Mouse (Mus musculus): ENCODE results near the gene Olfr183. TPM values are rescaled to one million over a fixed set of nuclear protein-coding genes. Genes with fewer than 3 reads are reported as not detected.
"Not testable (repeated sequence)": the region's sequence is repeated elsewhere in the genome, so short reads cannot be mapped to it uniquely, and the experiment has no call there.

The Olfr183 gene
- 0.06 TPM in 1 of 2 replicates, not detected in the other for polyA plus RNA-seq (2012; rRNA removed)

DNA sequence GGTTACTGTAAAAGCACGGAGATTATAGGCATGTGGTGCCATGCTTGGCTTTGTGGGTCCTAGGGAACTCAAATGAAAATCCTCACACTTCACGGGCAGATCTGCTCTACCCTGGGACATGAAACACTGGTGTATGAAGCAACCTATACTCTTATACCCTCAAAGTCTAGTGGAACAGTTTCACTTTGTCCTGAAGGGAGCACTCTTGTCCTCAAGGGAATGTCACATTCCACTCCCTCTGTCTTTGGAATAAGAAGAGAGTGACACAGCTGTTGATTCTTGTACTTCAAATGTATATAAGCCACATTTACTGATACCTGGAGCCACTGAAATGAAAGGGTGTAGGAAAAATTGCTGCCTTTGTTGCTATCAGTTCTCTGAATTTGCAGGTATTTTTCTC lies at the start of gene Olfr183:
Gene Olfr183, plus strand, starts transcription at position 301 of the 400 bp plus-strand sequence.
- no peak within 1 kb of the TSS for H3K27ac ChIP-seq (ENCODE audit: insufficient read depth, low read length)
- TF ChIP-seq POLR2A (IDR thresholded peaks at IDR 0.05; ENCODE audit: extremely low read depth, insufficient read depth, low read length) (no peak), CTCF (IDR thresholded peaks at IDR 0.05; ENCODE audit: extremely low read depth, insufficient read depth, low read length) (no peak)
- no peak within 1 kb of the TSS for H3K4me3 ChIP-seq (ENCODE audit: insufficient read depth, low read length)
- H3K4me1 ChIP-seq (ENCODE audit: control insufficient read depth, insufficient read depth, low read length), result no peaks in the 10 kb centered on the region

DNA sequence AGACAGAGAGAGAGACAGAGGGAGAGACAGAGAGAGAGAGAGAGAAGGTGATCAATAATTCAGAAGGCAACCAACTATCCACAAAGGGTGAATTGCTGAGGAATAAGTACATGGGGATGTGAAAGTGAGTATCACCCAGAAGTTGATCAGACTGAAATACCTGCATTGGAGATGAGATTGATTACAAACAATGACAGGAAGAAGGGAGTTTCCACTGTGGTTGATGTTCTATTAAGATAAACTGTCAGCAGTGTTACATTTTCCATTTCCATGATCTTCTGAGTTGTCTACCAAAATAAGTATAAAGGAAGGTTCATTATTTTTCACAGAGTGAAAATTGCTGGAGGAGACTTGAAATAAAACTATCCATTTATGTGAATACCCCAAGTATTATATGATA lies 12.0 kb downstream of the Olfr183 start:
- H3K4me1 ChIP-seq (ENCODE audit: control insufficient read depth, insufficient read depth, low read length), result no peaks in the 10 kb centered on the region
- H3K27ac ChIP-seq (ENCODE audit: insufficient read depth, low read length), result no peak overlapping the region
- TF ChIP-seq CTCF (IDR thresholded peaks at IDR 0.05; ENCODE audit: extremely low read depth, insufficient read depth, low read length), result no peak
- TF ChIP-seq POLR2A (IDR thresholded peaks at IDR 0.05; ENCODE audit: extremely low read depth, insufficient read depth, low read length), result no peak
- no peak overlapping the region for H3K4me3 ChIP-seq (ENCODE audit: insufficient read depth, low read length)

- Histone ChIP-seq H3K27ac (ENCODE audit: insufficient read depth, low read length) (no peak overlapping the region), H3K4me1 (ENCODE audit: control insufficient read depth, insufficient read depth, low read length) (no peaks in the 10 kb centered on the region), H3K4me3 (ENCODE audit: insufficient read depth, low read length) (no peak overlapping the region)
- no peak for TF ChIP-seq POLR2A (IDR thresholded peaks at IDR 0.05; ENCODE audit: extremely low read depth, insufficient read depth, low read length)
- no peak for TF ChIP-seq CTCF (IDR thresholded peaks at IDR 0.05; ENCODE audit: extremely low read depth, insufficient read depth, low read length)
Measured at GRCm38 (mm10) chr16:59013357-59014018, 18.3 kb downstream of the Olfr183 start.

- TF ChIP-seq CTCF (IDR thresholded peaks at IDR 0.05; ENCODE audit: extremely low read depth, insufficient read depth, low read length), result no peak
- no peak for TF ChIP-seq POLR2A (IDR thresholded peaks at IDR 0.05; ENCODE audit: extremely low read depth, insufficient read depth, low read length)
- Histone ChIP-seq H3K4me3 (ENCODE audit: insufficient read depth, low read length) (no peak within 1 kb of the TSS), H3K4me1 (ENCODE audit: control insufficient read depth, insufficient read depth, low read length) (no peaks in the 10 kb centered on the region), H3K27ac (ENCODE audit: insufficient read depth, low read length) (no peak within 1 kb of the TSS)
Measured at GRCm38 (mm10) chr16:59030191-59030590, 35.0 kb downstream of the Olfr183 start, which contains the start of gene Olfr186. Gene Olfr186 (minus strand): TSS chr16:59030291.

- no peaks in the 10 kb centered on the region for H3K4me1 ChIP-seq (ENCODE audit: control insufficient read depth, insufficient read depth, low read length)
- TF ChIP-seq POLR2A (IDR thresholded peaks at IDR 0.05; ENCODE audit: extremely low read depth, insufficient read depth, low read length) (no peak), CTCF (IDR thresholded peaks at IDR 0.05; ENCODE audit: extremely low read depth, insufficient read depth, low read length) (no peak)
Measured at GRCm38 (mm10) chr16:59039710-59040109, 44.6 kb downstream of the Olfr183 start, which contains the start of gene Olfr187. Gene Olfr187 (minus strand): TSS chr16:59039767.

GRCm38 (mm10) chr16:59045835-59046234 lies 50.7 kb downstream of the Olfr183 start:
- H3K4me1 ChIP-seq (ENCODE audit: control insufficient read depth, insufficient read depth, low read length), result no peaks in the 10 kb centered on the region
- TF ChIP-seq POLR2A (IDR thresholded peaks at IDR 0.05; ENCODE audit: extremely low read depth, insufficient read depth, low read length) (no peak), CTCF (IDR thresholded peaks at IDR 0.05; ENCODE audit: extremely low read depth, insufficient read depth, low read length) (no peak)
- H3K4me3 ChIP-seq (ENCODE audit: insufficient read depth, low read length), result no peak overlapping the region
- H3K27ac ChIP-seq (ENCODE audit: insufficient read depth, low read length), result no peak overlapping the region

More at GRCm38 (mm10) chr16:59039710-59040109, 44.6 kb downstream of the Olfr183 start, which contains the start of gene Olfr187:
- Histone ChIP-seq H3K4me3 (ENCODE audit: insufficient read depth, low read length) (no peak within 1 kb of the TSS), H3K27ac (ENCODE audit: insufficient read depth, low read length) (no peak within 1 kb of the TSS)

- Histone ChIP-seq H3K27ac (ENCODE audit: insufficient read depth, low read length) (no peak overlapping the region), H3K4me1 (ENCODE audit: control insufficient read depth, insufficient read depth, low read length) (no peaks in the 10 kb centered on the region), H3K4me3 (ENCODE audit: insufficient read depth, low read length) (no peak overlapping the region)
- TF ChIP-seq POLR2A (IDR thresholded peaks at IDR 0.05; ENCODE audit: extremely low read depth, insufficient read depth, low read length), result no peak
- TF ChIP-seq CTCF (IDR thresholded peaks at IDR 0.05; ENCODE audit: extremely low read depth, insufficient read depth, low read length), result no peak
Measured at GRCm38 (mm10) chr16:59047579-59047978, 52.4 kb downstream of the Olfr183 start.

DNA sequence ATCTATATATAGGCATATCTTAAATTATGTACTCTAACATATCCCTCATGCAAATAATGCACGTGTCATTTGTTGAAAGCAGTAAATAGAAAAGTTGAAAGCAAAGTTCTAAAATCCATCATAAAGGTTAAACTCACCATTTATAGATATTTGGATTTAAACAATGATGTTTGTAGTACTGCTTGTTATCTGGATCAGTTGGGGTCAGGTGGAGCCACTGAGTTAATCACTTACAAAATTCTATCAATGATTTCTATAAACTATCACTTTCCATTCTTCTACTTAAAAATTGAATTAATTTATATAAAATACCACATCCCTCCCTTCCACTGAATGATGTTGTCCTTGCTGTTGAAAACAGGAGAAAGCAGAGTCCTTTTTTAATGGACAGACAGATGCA lies 53.7 kb downstream of the Olfr183 start:
- TF ChIP-seq CTCF (IDR thresholded peaks at IDR 0.05; ENCODE audit: extremely low read depth, insufficient read depth, low read length) (no peak), POLR2A (IDR thresholded peaks at IDR 0.05; ENCODE audit: extremely low read depth, insufficient read depth, low read length) (no peak)
- Histone ChIP-seq H3K4me3 (ENCODE audit: insufficient read depth, low read length) (no peak overlapping the region), H3K4me1 (ENCODE audit: control insufficient read depth, insufficient read depth, low read length) (no peaks in the 10 kb centered on the region), H3K27ac (ENCODE audit: insufficient read depth, low read length) (no peak overlapping the region)

DNA sequence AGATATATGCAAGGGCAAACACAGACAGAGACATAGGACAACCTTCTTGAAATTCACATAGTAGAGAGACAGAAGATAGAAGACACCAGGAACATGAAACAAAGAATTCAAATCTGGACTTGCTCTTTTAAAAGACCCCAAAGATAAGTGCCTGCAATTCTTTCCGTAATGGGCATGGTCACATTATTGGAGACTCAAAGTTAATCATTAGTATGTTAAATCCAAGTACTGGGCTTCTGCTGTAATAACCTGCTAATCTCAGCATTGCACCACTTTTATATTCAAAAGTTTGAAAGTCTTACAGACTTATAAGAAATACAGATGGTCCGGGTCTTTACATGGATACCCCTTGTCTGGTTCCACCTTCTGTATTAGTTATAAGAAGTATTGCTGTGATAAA lies 54.1 kb downstream of the Olfr183 start:
- H3K4me3 ChIP-seq (ENCODE audit: insufficient read depth, low read length); H3K4me1 ChIP-seq (ENCODE audit: control insufficient read depth, insufficient read depth, low read length); H3K27ac ChIP-seq (ENCODE audit: insufficient read depth, low read length): not testable (repeated sequence)

Other genes starting within 250 kb of the Olfr183 start
- not detected in 2 replicates for gene Olfr172, start 232.2 kb upstream of the Olfr183 start, polyA plus RNA-seq (2012; rRNA removed)
- not detected in 2 replicates for gene Olfr173, start 195.1 kb upstream of the Olfr183 start, polyA plus RNA-seq (2012; rRNA removed)
- gene Olfr175-ps1, start 168.6 kb upstream of the Olfr183 start, polyA plus RNA-seq (2012; rRNA removed), result not detected in 2 replicates
- gene Olfr177, start 120.6 kb upstream of the Olfr183 start, polyA plus RNA-seq (2012; rRNA removed), result not detected in 2 replicates
- gene Olfr178, start 103.3 kb upstream of the Olfr183 start, polyA plus RNA-seq (2012; rRNA removed), result not detected in 2 replicates
- not detected in 2 replicates for gene Olfr181, start 66.6 kb upstream of the Olfr183 start, polyA plus RNA-seq (2012; rRNA removed)
- gene Olfr180, start 66.0 kb upstream of the Olfr183 start, polyA plus RNA-seq (2012; rRNA removed), result not detected in 2 replicates
- gene Olfr186, start 34.9 kb downstream of the Olfr183 start, polyA plus RNA-seq (2012; rRNA removed), result not detected in 2 replicates
- not detected in 2 replicates for gene Olfr187, start 44.4 kb downstream of the Olfr183 start, polyA plus RNA-seq (2012; rRNA removed)
- gene Olfr190, start 82.6 kb downstream of the Olfr183 start, polyA plus RNA-seq (2012; rRNA removed), result not detected in 2 replicates
- not detected in 2 replicates for gene Olfr191, start 94.5 kb downstream of the Olfr183 start, polyA plus RNA-seq (2012; rRNA removed)
- not detected in 2 replicates for gene Olfr193, start 116.5 kb downstream of the Olfr183 start, polyA plus RNA-seq (2012; rRNA removed)
- not detected in 2 replicates for gene Olfr194, start 125.7 kb downstream of the Olfr183 start, polyA plus RNA-seq (2012; rRNA removed)
- gene Olfr195, start 151.7 kb downstream of the Olfr183 start, polyA plus RNA-seq (2012; rRNA removed), result not detected in 2 replicates
- not detected in 2 replicates for gene Olfr196, start 175.1 kb downstream of the Olfr183 start, polyA plus RNA-seq (2012; rRNA removed)
- gene Olfr198, start 208.2 kb downstream of the Olfr183 start, polyA plus RNA-seq (2012; rRNA removed), result not detected in 2 replicates
- not detected in 2 replicates for gene Olfr199, start 224.4 kb downstream of the Olfr183 start, polyA plus RNA-seq (2012; rRNA removed)

All from cortical plate, adult 2 months (tissue).